Mouse (Mus musculus): ENCODE results near the gene Mllt3. TPM values are rescaled to one million over a fixed set of nuclear protein-coding genes. Genes with fewer than 3 reads are reported as not detected.

The Mllt3 gene
- polyA plus RNA-seq, 1 experiment from 2014 or later = 81.7 TPM

- Histone ChIP-seq H3K4me3 (replicated peaks) (no peak overlapping the region), H3K36me3 (replicated peaks) (no peaks in the 10 kb centered on the region), H3K4me2 (no peak overlapping the region), H3K9ac (no peak overlapping the region), H3K27me3 (no peaks in the 10 kb centered on the region), H3K4me1 (peaks cover 24% of the 10 kb centered on the region), H3K9me3 (no peaks in the 10 kb centered on the region), H3K27ac (no peak overlapping the region)
- 47% methylated on average over 3 of the region's 3 CpGs for WGBS
- no peak for ATAC-seq (ENCODE audit: low FRiP score)
These were observed 228.6 kb downstream of the Mllt3 start for GRCm38 (mm10) chr4:87804576-87804975.

GRCm38 (mm10) chr4:87803313-87803712, 229.9 kb downstream of the Mllt3 start:
- no peak overlapping the region for H3K4me2 ChIP-seq
- 94% methylated on average over 3 of the region's 3 CpGs for WGBS
- H3K4me3 ChIP-seq (replicated peaks) = no peak overlapping the region
- no peak for ATAC-seq (ENCODE audit: low FRiP score)
- no peak overlapping the region for H3K27ac ChIP-seq
- H3K4me1 ChIP-seq = peaks cover 24% of the 10 kb centered on the region
- no peaks in the 10 kb centered on the region for H3K9me3 ChIP-seq
- no peaks in the 10 kb centered on the region for H3K27me3 ChIP-seq
- H3K9ac ChIP-seq = no peak overlapping the region
- no peaks in the 10 kb centered on the region for H3K36me3 ChIP-seq (replicated peaks)

- no peak for ATAC-seq (ENCODE audit: low FRiP score)
- Histone ChIP-seq H3K9ac (no peak overlapping the region), H3K4me2 (no peak overlapping the region), H3K27me3 (no peaks in the 10 kb centered on the region), H3K4me1 (peaks cover 24% of the 10 kb centered on the region), H3K27ac (no peak overlapping the region), H3K4me3 (replicated peaks) (no peak overlapping the region), H3K36me3 (replicated peaks) (no peaks in the 10 kb centered on the region), H3K9me3 (no peaks in the 10 kb centered on the region)
- 61% methylated on average over 4 of the region's 4 CpGs for WGBS
These were observed 231.0 kb downstream of the Mllt3 start for GRCm38 (mm10) chr4:87802140-87802539.

- 83% methylated on average over 3 of the region's 3 CpGs for WGBS
- H3K4me2 ChIP-seq = no peak overlapping the region
- H3K9ac ChIP-seq = no peak overlapping the region
- H3K36me3 ChIP-seq (replicated peaks) = no peaks in the 10 kb centered on the region
- no peak overlapping the region for H3K4me3 ChIP-seq (replicated peaks)
- peaks cover 18% of the 10 kb centered on the region for H3K4me1 ChIP-seq
- H3K27ac ChIP-seq = no peak overlapping the region
- ATAC-seq (ENCODE audit: low FRiP score) = no peak
- H3K9me3 ChIP-seq = no peaks in the 10 kb centered on the region
- H3K27me3 ChIP-seq = no peaks in the 10 kb centered on the region
These were observed 231.8 kb downstream of the Mllt3 start for GRCm38 (mm10) chr4:87801332-87801731.

- no peak overlapping the region for H3K9ac ChIP-seq
- no peaks in the 10 kb centered on the region for H3K36me3 ChIP-seq (replicated peaks)
- H3K4me3 ChIP-seq (replicated peaks) = no peak overlapping the region
- H3K4me1 ChIP-seq = peaks cover 13% of the 10 kb centered on the region; the same call in 1 of the 2 replicates
- no peak for ATAC-seq (ENCODE audit: low FRiP score)
- WGBS = 89% methylated on average over 1 of the region's 1 CpGs
- H3K9me3 ChIP-seq = no peaks in the 10 kb centered on the region
- H3K4me2 ChIP-seq = no peak overlapping the region
- H3K27ac ChIP-seq = no peak overlapping the region
- no peaks in the 10 kb centered on the region for H3K27me3 ChIP-seq
These were observed 232.9 kb downstream of the Mllt3 start for GRCm38 (mm10) chr4:87800276-87800675.

GRCm38 (mm10) chr4:87799418-87799817, 233.7 kb downstream of the Mllt3 start:
- H3K4me2 ChIP-seq = no peak overlapping the region
- H3K4me1 ChIP-seq = peaks cover 9% of the 10 kb centered on the region; the same call in 1 of the 2 replicates
- H3K9ac ChIP-seq = no peak overlapping the region
- WGBS = 95% methylated on average over 2 of the region's 2 CpGs
- no peak overlapping the region for H3K27ac ChIP-seq
- no peaks in the 10 kb centered on the region for H3K9me3 ChIP-seq
- no peak for ATAC-seq (ENCODE audit: low FRiP score)
- 0 out of 2 replicates have a peak, but pooled peaks cover 3% of the 10 kb centered on the region for H3K27me3 ChIP-seq
- no peak overlapping the region for H3K4me3 ChIP-seq (replicated peaks)
- H3K36me3 ChIP-seq (replicated peaks) = no peaks in the 10 kb centered on the region

GRCm38 (mm10) chr4:87795261-87795660, 237.9 kb downstream of the Mllt3 start:
- no peak overlapping the region for H3K4me3 ChIP-seq (replicated peaks)
- 88% methylated on average over 4 of the region's 4 CpGs for WGBS
- ATAC-seq (ENCODE audit: low FRiP score) = no peak
- no peak overlapping the region for H3K9ac ChIP-seq
- H3K36me3 ChIP-seq (replicated peaks) = peaks cover 12% of the 10 kb centered on the region
- H3K4me2 ChIP-seq = no peak overlapping the region
- 0 out of 2 replicates have a peak, but pooled peaks cover 7% of the 10 kb centered on the region for H3K27me3 ChIP-seq
- H3K9me3 ChIP-seq = no peaks in the 10 kb centered on the region
- H3K4me1 ChIP-seq = peaks cover 11% of the 10 kb centered on the region
- no peak overlapping the region for H3K27ac ChIP-seq

GRCm38 (mm10) chr4:87794216-87794615, 238.9 kb downstream of the Mllt3 start:
- Histone ChIP-seq H3K4me3 (replicated peaks) (no peak overlapping the region), H3K9ac (no peak overlapping the region), H3K36me3 (replicated peaks) (peaks cover 12% of the 10 kb centered on the region), H3K9me3 (no peaks in the 10 kb centered on the region), H3K4me1 (peaks cover 13% of the 10 kb centered on the region), H3K27ac (no peak overlapping the region), H3K4me2 (no peak overlapping the region), H3K27me3 (0 out of 2 replicates have a peak, but pooled peaks cover 7% of the 10 kb centered on the region)
- WGBS = 78% methylated on average over 3 of the region's 3 CpGs
- ATAC-seq (ENCODE audit: low FRiP score) = no peak

- Histone ChIP-seq H3K27ac (no peak overlapping the region), H3K4me3 (replicated peaks) (no peak overlapping the region), H3K9me3 (no peaks in the 10 kb centered on the region), H3K4me2 (no peak overlapping the region), H3K9ac (no peak overlapping the region), H3K36me3 (replicated peaks) (peaks cover 17% of the 10 kb centered on the region), H3K4me1 (peaks cover 13% of the 10 kb centered on the region), H3K27me3 (0 out of 2 replicates have a peak, but pooled peaks cover 7% of the 10 kb centered on the region)
- no peak for ATAC-seq (ENCODE audit: low FRiP score)
- 28% methylated on average over 5 of the region's 5 CpGs for WGBS
These were observed 240.7 kb downstream of the Mllt3 start for GRCm38 (mm10) chr4:87792511-87792910.

- Histone ChIP-seq H3K9me3 (no peaks in the 10 kb centered on the region), H3K4me1 (peaks cover 22% of the 10 kb centered on the region), H3K36me3 (replicated peaks) (peaks cover 17% of the 10 kb centered on the region), H3K4me3 (replicated peaks) (no peak overlapping the region), H3K4me2 (no peak overlapping the region), H3K27me3 (0 out of 2 replicates have a peak, but pooled peaks cover 4% of the 10 kb centered on the region), H3K27ac (no peak overlapping the region), H3K9ac (no peak overlapping the region)
- no peak for ATAC-seq (ENCODE audit: low FRiP score)
- WGBS = 79% methylated on average over 7 of the region's 7 CpGs
These were observed 243.7 kb downstream of the Mllt3 start for GRCm38 (mm10) chr4:87789446-87789845.

GRCm38 (mm10) chr4:87788691-87789090, 244.5 kb downstream of the Mllt3 start:
- Histone ChIP-seq H3K4me2 (no peak overlapping the region), H3K9ac (no peak overlapping the region), H3K36me3 (replicated peaks) (peaks cover 21% of the 10 kb centered on the region), H3K9me3 (no peaks in the 10 kb centered on the region), H3K27ac (no peak overlapping the region), H3K4me3 (replicated peaks) (no peak overlapping the region), H3K4me1 (peaks cover 22% of the 10 kb centered on the region), H3K27me3 (no peaks in the 10 kb centered on the region)
- ATAC-seq (ENCODE audit: low FRiP score) = no peak
- WGBS = 66% methylated on average over 8 of the region's 8 CpGs

- no peaks in the 10 kb centered on the region for H3K9me3 ChIP-seq
- ATAC-seq (ENCODE audit: low FRiP score) = peak; percentile 84
These were observed 247.8 kb downstream of the Mllt3 start for GRCm38 (mm10) chr4:87785132-87786074.

More at GRCm38 (mm10) chr4:87785132-87786074, 247.8 kb downstream of the Mllt3 start:
- Histone ChIP-seq H3K4me3 (replicated peaks) (no peak overlapping the region), H3K4me1 (peaks cover 15% of the 10 kb centered on the region), H3K36me3 (replicated peaks) (peaks cover 19% of the 10 kb centered on the region), H3K27ac (peak overlapping the region; percentile 50; the same call in 1 of the 2 replicates), H3K4me2 (peak overlapping the region; percentile 24), H3K9ac (peak overlapping the region; percentile 7; the same call in 1 of the 2 replicates), H3K27me3 (no peaks in the 10 kb centered on the region)
- 11% methylated on average over 12 of the region's 12 CpGs for WGBS

Data from forebrain, embryonic 12.5 days (tissue).